Mouse (Mus musculus) midbrain, embryonic 14.5 days (tissue): ENCODE measurements at regions not wholly inside any gene's neighbourhood (a gene's known extent, or its start where the extent isn't known, plus 50 kb on each side); places are given as distances from the start of the nearest gene placed in this dataset.
A peak's percentile ranks its signal among the peaks of the same experiment; 100 is the strongest.

Source experiments
- ATAC-seq: fragments of 200-750 bp; cut with Nextera tagmentation; 2 replicates; pipeline ENCODE4 v1.8.0; 2017; ENCODE audit warnings: moderate number of reproducible peaks, moderate library complexity; ENCODE audit not compliant: low FRiP score, low TSS enrichment
- DNase-seq: peaks from one replicate; pipeline ENCODE4 v3.0.0-alpha.2; 2015
- H3K27ac ChIP-seq: fragments of 300-500 bp; sonication (generic); replicated peaks from 2 replicates; pipeline ENCODE4 v1.5.1; 2014; ENCODE audit warnings: mild to moderate bottlenecking, low read depth, low read length, moderate library complexity
- H3K27me3 ChIP-seq: fragments of 300-500 bp; sonication (generic); 2 replicates; pipeline ENCODE4 v1.6.1; 2014; ENCODE audit warnings: low read length, control low read depth, mixed read lengths; ENCODE audit not compliant: control insufficient read depth, insufficient read depth
- H3K36me3 ChIP-seq: fragments of 300-500 bp; sonication (generic); 2 replicates; pipeline ENCODE4 v1.6.1; 2014; ENCODE audit warnings: low read length, control low read depth; ENCODE audit not compliant: control insufficient read depth, insufficient read depth
- H3K4me1 ChIP-seq: fragments of 300-500 bp; sonication (generic); 2 replicates; pipeline ENCODE4 v1.6.1; 2014; ENCODE audit warnings: mild to moderate bottlenecking, antibody characterized with exemption, low read length, control low read depth; ENCODE audit not compliant: control insufficient read depth, insufficient read depth
- H3K4me2 ChIP-seq: fragments of 300-500 bp; sonication (generic); 2 replicates; pipeline ENCODE4 v1.6.1; 2014; ENCODE audit warnings: mild to moderate bottlenecking, low read length, moderate library complexity
- H3K4me3 ChIP-seq: fragments of 300-500 bp; sonication (generic); replicated peaks from 2 replicates; pipeline ENCODE4 v1.5.1; 2014; ENCODE audit warnings: low read depth, low read length
- H3K9ac ChIP-seq: fragments of 300-500 bp; sonication (generic); replicated peaks from 2 replicates; pipeline ENCODE4 v1.6.1; 2014; ENCODE audit warnings: mild to moderate bottlenecking, low read length, moderate library complexity
- H3K9me3 ChIP-seq: fragments of 300-500 bp; sonication (generic); 2 replicates; pipeline ENCODE4 v1.6.1; 2016; ENCODE audit warnings: low read length, control low read depth, mixed read lengths; ENCODE audit not compliant: control insufficient read depth
- WGBS: fragments of 180-500 bp; shearing (Covaris S2); extraction: QIAGEN DNeasy Blood & Tissue Kit; methylation state at CpG from one replicate; pipeline ENCODE4 v1.1.7; 2014; 5-methylcytosine and 5-hydroxymethylcytosine counted together

GRCm38 (mm10) chr1:71798636-71799035 is 145.6 kb upstream of the Fn1 start:
- ATAC-seq (no peak), DNase-seq (no peak)
- Histone ChIP-seq H3K4me1 (no peaks in the 10 kb centered on the region), H3K27me3 (no peaks in the 10 kb centered on the region), H3K27ac (no peak overlapping the region), H3K4me2 (no peak overlapping the region), H3K9me3 (no peaks in the 10 kb centered on the region), H3K4me3 (no peak overlapping the region), H3K9ac (no peak overlapping the region), H3K36me3 (no peaks in the 10 kb centered on the region)
- 88% methylated on average over 9 of the region's 9 CpGs for WGBS

- Histone ChIP-seq H3K27me3 (no peaks in the 10 kb centered on the region), H3K4me1 (no peaks in the 10 kb centered on the region), H3K36me3 (no peaks in the 10 kb centered on the region), H3K27ac (no peak overlapping the region), H3K9me3 (no peaks in the 10 kb centered on the region), H3K4me2 (no peak overlapping the region), H3K4me3 (no peak overlapping the region), H3K9ac (no peak overlapping the region)
- no peak for DNase-seq
- WGBS = 74% methylated on average over 1 of the region's 1 CpGs
- no peak for ATAC-seq
These were observed 135.4 kb upstream of the Fn1 start for GRCm38 (mm10) chr1:71788408-71788807.

GRCm38 (mm10) chr1:71784880-71785279 is 131.9 kb upstream of the Fn1 start:
- H3K4me1 ChIP-seq = no peaks in the 10 kb centered on the region
- no peaks in the 10 kb centered on the region for H3K27me3 ChIP-seq
- no peaks in the 10 kb centered on the region for H3K9me3 ChIP-seq
- no peak overlapping the region for H3K4me2 ChIP-seq
- H3K4me3 ChIP-seq = no peak overlapping the region
- no peak overlapping the region for H3K27ac ChIP-seq
- WGBS = 86% methylated on average over 2 of the region's 2 CpGs
- no peak overlapping the region for H3K9ac ChIP-seq
- DNase-seq = no peak
- no peak for ATAC-seq
- no peaks in the 10 kb centered on the region for H3K36me3 ChIP-seq

GRCm38 (mm10) chr1:71778292-71778691 is 125.3 kb upstream of the Fn1 start:
- Histone ChIP-seq H3K4me3 (no peak overlapping the region), H3K27me3 (no peaks in the 10 kb centered on the region), H3K27ac (no peak overlapping the region), H3K9me3 (no peaks in the 10 kb centered on the region), H3K4me2 (no peak overlapping the region), H3K4me1 (0 out of 2 replicates have a peak, but pooled peaks cover 4% of the 10 kb centered on the region), H3K36me3 (no peaks in the 10 kb centered on the region), H3K9ac (no peak overlapping the region)
- no peak for ATAC-seq
- 92% methylated on average over 8 of the region's 8 CpGs for WGBS
- DNase-seq = no peak

GRCm38 (mm10) chr1:71775865-71776501 is 123.0 kb upstream of the Fn1 start:
- Histone ChIP-seq H3K4me3 (no peak overlapping the region), H3K36me3 (no peaks in the 10 kb centered on the region), H3K27me3 (no peaks in the 10 kb centered on the region), H3K9ac (no peak overlapping the region), H3K4me1 (0 out of 2 replicates have a peak, but pooled peaks cover 4% of the 10 kb centered on the region), H3K27ac (peak overlapping the region; percentile 41; the same call in 1 of the 2 replicates), H3K9me3 (no peaks in the 10 kb centered on the region; the same call in 1 of the 2 replicates), H3K4me2 (0 out of 2 replicates have a peak overlapping the region, but pooled peaks have one; percentile 17)
- WGBS = 73% methylated on average over 19 of the region's 19 CpGs
- DNase-seq (peak; percentile 36), ATAC-seq (no peak)

- Histone ChIP-seq H3K4me1 (0 out of 2 replicates have a peak, but pooled peaks cover 4% of the 10 kb centered on the region), H3K27me3 (no peaks in the 10 kb centered on the region), H3K9me3 (no peaks in the 10 kb centered on the region; the same call in 1 of the 2 replicates), H3K27ac (no peak overlapping the region), H3K4me3 (no peak overlapping the region), H3K4me2 (no peak overlapping the region), H3K9ac (no peak overlapping the region), H3K36me3 (no peaks in the 10 kb centered on the region)
- DNase-seq = no peak
- 75% methylated on average over 2 of the region's 2 CpGs for WGBS
- no peak for ATAC-seq
These were observed 119.5 kb upstream of the Fn1 start for GRCm38 (mm10) chr1:71772526-71772925.

GRCm38 (mm10) chr1:71771798-71772197 is 118.8 kb upstream of the Fn1 start:
- H3K4me3 ChIP-seq = no peak overlapping the region
- no peaks in the 10 kb centered on the region; the same call in 1 of the 2 replicates for H3K9me3 ChIP-seq
- H3K4me2 ChIP-seq = no peak overlapping the region
- ATAC-seq (no peak), DNase-seq (no peak)
- H3K27me3 ChIP-seq = no peaks in the 10 kb centered on the region
- H3K27ac ChIP-seq = no peak overlapping the region
- H3K9ac ChIP-seq = no peak overlapping the region
- H3K36me3 ChIP-seq = no peaks in the 10 kb centered on the region
- WGBS = 94% methylated on average over 6 of the region's 6 CpGs
- 0 out of 2 replicates have a peak, but pooled peaks cover under 1% of the 10 kb centered on the region for H3K4me1 ChIP-seq

GRCm38 (mm10) chr1:71769595-71769994 is 116.6 kb upstream of the Fn1 start:
- H3K4me1 ChIP-seq = no peaks in the 10 kb centered on the region
- no peaks in the 10 kb centered on the region for H3K36me3 ChIP-seq
- ATAC-seq = no peak
- no peak overlapping the region for H3K4me2 ChIP-seq
- H3K27me3 ChIP-seq = no peaks in the 10 kb centered on the region
- WGBS = 82% methylated on average over 2 of the region's 2 CpGs
- H3K9me3 ChIP-seq = no peaks in the 10 kb centered on the region; the same call in 1 of the 2 replicates
- DNase-seq = no peak
- no peak overlapping the region for H3K4me3 ChIP-seq
- no peak overlapping the region for H3K27ac ChIP-seq
- no peak overlapping the region for H3K9ac ChIP-seq

- 82% methylated on average over 3 of the region's 3 CpGs for WGBS
- DNase-seq (no peak), ATAC-seq (no peak)
- Histone ChIP-seq H3K36me3 (no peaks in the 10 kb centered on the region), H3K27me3 (no peaks in the 10 kb centered on the region), H3K27ac (no peak overlapping the region), H3K4me1 (no peaks in the 10 kb centered on the region), H3K9me3 (no peaks in the 10 kb centered on the region; the same call in 1 of the 2 replicates), H3K4me2 (no peak overlapping the region), H3K9ac (no peak overlapping the region), H3K4me3 (no peak overlapping the region)
These were observed 114.7 kb upstream of the Fn1 start for GRCm38 (mm10) chr1:71767705-71768104.
